Mouse (Mus musculus) hindbrain, embryonic 13.5 days (tissue): ENCODE measurements around the gene Tmem132c. TPM values are rescaled to one million over a fixed set of nuclear protein-coding genes. Genes with fewer than 3 reads are reported as not detected.

Source experiments
- ATAC-seq: fragments of 200-750 bp; cut with Nextera tagmentation; 2 replicates; pipeline ENCODE4 v1.8.0; 2017; ENCODE audit warnings: moderate TSS enrichment; ENCODE audit not compliant: low FRiP score
- H3K27ac ChIP-seq: fragments of 300-500 bp; sonication (generic); 2 replicates; pipeline ENCODE4 v1.5.1; 2015; ENCODE audit warnings: inconsistent platforms, mild to moderate bottlenecking, moderate library complexity
- H3K27me3 ChIP-seq: fragments of 300-500 bp; sonication (generic); 2 replicates; pipeline ENCODE4 v1.6.1; 2015; ENCODE audit warnings: mild to moderate bottlenecking, inconsistent platforms
- H3K36me3 ChIP-seq: fragments of 300-500 bp; sonication (generic); 2 replicates; pipeline ENCODE4 v1.6.1; 2015; ENCODE audit warnings: mild to moderate bottlenecking, inconsistent platforms
- H3K4me1 ChIP-seq: fragments of 300-500 bp; sonication (generic); replicated peaks from 2 replicates; pipeline ENCODE4 v1.6.1; 2015; ENCODE audit warnings: inconsistent platforms
- H3K4me2 ChIP-seq: fragments of 300-500 bp; sonication (generic); 2 replicates; pipeline ENCODE4 v1.6.1; 2015; ENCODE audit warnings: inconsistent platforms, mild to moderate bottlenecking, moderate library complexity
- H3K4me3 ChIP-seq: fragments of 300-500 bp; sonication (generic); 2 replicates; pipeline ENCODE4 v1.5.1; 2015; ENCODE audit warnings: mild to moderate bottlenecking, inconsistent platforms
- H3K9ac ChIP-seq: fragments of 300-500 bp; sonication (generic); 2 replicates; pipeline ENCODE4 v1.6.1; 2015; ENCODE audit warnings: mild to moderate bottlenecking, inconsistent platforms
- H3K9me3 ChIP-seq: fragments of 300-500 bp; sonication (generic); 2 replicates; pipeline ENCODE4 v1.6.1; 2016; ENCODE audit warnings: inconsistent platforms
- WGBS: fragments of 180-500 bp; shearing (Covaris S2); methylation state at CpG from one replicate; pipeline ENCODE4 v1.1.7; 2015; 5-methylcytosine and 5-hydroxymethylcytosine counted together
- polyA plus RNA-seq: library from polyadenylated mRNA; unstranded; fragments of >200 nt; fragmentation: Nextera tagmentation; extraction: Ambion mirVana; gene quantifications from 2 replicates; pipeline ENCODE4 v1.2.1, GENCODE M21; 2015

The Tmem132c gene
- polyA plus RNA-seq, 1 experiment from 2014 or later, result 11.1 TPM

GRCm38 (mm10) chr5:127436836-127437235, 195.2 kb downstream of the Tmem132c start:
- Histone ChIP-seq H3K36me3 (no peaks in the 10 kb centered on the region), H3K4me3 (no peak overlapping the region), H3K4me1 (peaks cover 4% of the 10 kb centered on the region; the same call in 1 of the 2 replicates), H3K27ac (no peak overlapping the region), H3K27me3 (peaks cover 6% of the 10 kb centered on the region; the same call in 1 of the 2 replicates), H3K4me2 (no peak overlapping the region), H3K9ac (no peak overlapping the region), H3K9me3 (no peaks in the 10 kb centered on the region)
- no peak for ATAC-seq
- WGBS, result 94% methylated on average over 5 of the region's 5 CpGs

DNA sequence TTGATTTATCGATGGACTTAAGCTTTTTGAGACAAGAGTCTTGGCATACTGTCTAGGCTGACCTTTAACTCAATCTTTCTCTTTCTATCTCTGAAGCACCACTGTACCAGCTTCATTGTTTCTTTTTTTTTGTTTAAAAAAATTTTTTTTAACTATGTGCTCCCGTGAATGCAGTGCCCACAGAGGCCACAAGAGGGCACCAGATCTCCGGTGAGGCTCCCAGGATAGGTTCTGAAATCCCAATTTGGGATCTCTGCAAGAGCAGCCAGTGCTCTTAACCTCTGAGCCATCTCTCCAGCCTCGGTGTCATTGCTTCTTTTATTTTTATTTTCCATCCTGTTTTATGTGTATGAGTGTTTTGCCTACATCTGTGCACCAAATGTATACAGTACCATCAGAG, 197.0 kb downstream of the Tmem132c start:
- no peak overlapping the region for H3K4me3 ChIP-seq
- no peaks in the 10 kb centered on the region for H3K36me3 ChIP-seq
- no peak for ATAC-seq
- H3K4me2 ChIP-seq, result no peak overlapping the region
- peaks cover 13% of the 10 kb centered on the region for H3K4me1 ChIP-seq
- no peaks in the 10 kb centered on the region for H3K27me3 ChIP-seq
- 95% methylated on average over 4 of the region's 4 CpGs for WGBS
- no peaks in the 10 kb centered on the region for H3K9me3 ChIP-seq
- no peak overlapping the region for H3K9ac ChIP-seq
- no peak overlapping the region for H3K27ac ChIP-seq

DNA sequence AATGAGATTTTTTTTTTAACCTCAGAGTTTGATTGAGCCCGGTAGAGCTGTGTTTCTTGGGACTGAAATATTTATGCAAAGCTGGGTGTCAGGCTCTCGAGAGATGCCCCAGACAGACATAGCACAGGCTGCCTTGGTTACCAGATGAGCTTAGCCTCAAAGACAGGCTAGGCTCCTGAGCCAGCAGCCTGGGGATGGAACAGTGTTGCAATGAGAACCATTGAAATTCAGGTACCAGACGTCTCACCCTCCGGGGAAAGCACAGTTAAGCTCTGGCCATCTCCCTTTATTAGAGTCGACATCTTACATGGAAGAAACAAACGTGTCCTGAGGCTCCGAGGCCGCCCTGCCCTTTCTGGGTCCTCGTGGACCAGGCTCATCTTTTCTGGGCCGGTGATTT, 200.4 kb downstream of the Tmem132c start:
- WGBS, result 18% methylated on average over 10 of the region's 10 CpGs

GRCm38 (mm10) chr5:127453580-127453979, 212.0 kb downstream of the Tmem132c start:
- WGBS, result 28% methylated on average over 4 of the region's 4 CpGs
- no peaks in the 10 kb centered on the region for H3K36me3 ChIP-seq
- H3K4me2 ChIP-seq, result no peak overlapping the region
- H3K27ac ChIP-seq, result no peak overlapping the region
- peaks cover 4% of the 10 kb centered on the region; the same call in 1 of the 2 replicates for H3K9me3 ChIP-seq
- ATAC-seq, result no peak
- no peak overlapping the region for H3K4me3 ChIP-seq
- H3K9ac ChIP-seq, result no peak overlapping the region
- H3K4me1 ChIP-seq, result 0 out of 2 replicates have a peak, but pooled peaks cover 3% of the 10 kb centered on the region
- H3K27me3 ChIP-seq, result no peaks in the 10 kb centered on the region

More for the DNA sequence above, 200.4 kb downstream of the Tmem132c start:
- no peaks in the 10 kb centered on the region for H3K9me3 ChIP-seq
- no peaks in the 10 kb centered on the region for H3K27me3 ChIP-seq
- H3K4me2 ChIP-seq, result no peak overlapping the region
- peaks cover 13% of the 10 kb centered on the region for H3K4me1 ChIP-seq
- no peak overlapping the region for H3K9ac ChIP-seq
- no peaks in the 10 kb centered on the region for H3K36me3 ChIP-seq
- ATAC-seq, result no peak
- H3K4me3 ChIP-seq, result no peak overlapping the region
- no peak overlapping the region for H3K27ac ChIP-seq

- H3K9ac ChIP-seq, result no peak overlapping the region
- no peak overlapping the region for H3K4me3 ChIP-seq
- H3K9me3 ChIP-seq, result peaks cover 1% of the 10 kb centered on the region; the same call in 1 of the 2 replicates
- no peak overlapping the region for H3K27ac ChIP-seq
- ATAC-seq, result no peak
- H3K4me2 ChIP-seq, result no peak overlapping the region
- WGBS, result 77% methylated on average over 7 of the region's 7 CpGs
- H3K27me3 ChIP-seq, result no peaks in the 10 kb centered on the region
- H3K36me3 ChIP-seq, result no peaks in the 10 kb centered on the region
- H3K4me1 ChIP-seq, result 0 out of 2 replicates have a peak, but pooled peaks cover 3% of the 10 kb centered on the region
These were observed 212.5 kb downstream of the Tmem132c start for GRCm38 (mm10) chr5:127454068-127454467.

- Histone ChIP-seq H3K9me3 (no peaks in the 10 kb centered on the region), H3K4me3 (no peak overlapping the region), H3K27me3 (no peaks in the 10 kb centered on the region), H3K4me1 (0 out of 2 replicates have a peak, but pooled peaks cover 3% of the 10 kb centered on the region), H3K4me2 (no peak overlapping the region), H3K36me3 (no peaks in the 10 kb centered on the region), H3K27ac (no peak overlapping the region), H3K9ac (no peak overlapping the region)
- ATAC-seq, result no peak
- 82% methylated on average over 10 of the region's 10 CpGs for WGBS
These were observed 214.5 kb downstream of the Tmem132c start for GRCm38 (mm10) chr5:127456076-127456475.

DNA sequence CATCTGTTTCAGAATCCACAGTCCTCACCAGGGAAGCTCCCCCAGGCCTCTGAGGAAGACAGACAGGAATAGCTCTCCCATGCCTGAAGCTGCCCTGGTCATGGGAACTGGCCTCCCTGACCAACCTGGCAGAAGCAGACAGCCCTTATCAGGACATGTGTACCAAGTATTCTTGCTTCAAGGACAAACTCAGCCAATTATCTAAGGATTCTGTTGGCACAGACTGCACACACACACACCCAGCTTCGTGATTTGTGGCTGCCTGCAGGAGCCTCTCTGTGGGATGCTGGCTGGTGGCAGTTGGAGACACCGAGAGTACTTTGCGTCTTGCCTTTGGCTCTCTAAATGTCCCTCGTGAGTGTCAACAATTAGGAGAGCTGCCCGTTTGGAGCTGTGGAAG, 226.5 kb downstream of the Tmem132c start:
- H3K27me3 ChIP-seq, result peaks cover 8% of the 10 kb centered on the region; the same call in 1 of the 2 replicates
- H3K9ac ChIP-seq, result no peak overlapping the region
- WGBS, result 45% methylated on average over 5 of the region's 5 CpGs
- H3K4me3 ChIP-seq, result no peak overlapping the region
- H3K4me1 ChIP-seq, result peaks cover 10% of the 10 kb centered on the region
- no peaks in the 10 kb centered on the region for H3K9me3 ChIP-seq
- H3K27ac ChIP-seq, result no peak overlapping the region
- no peak for ATAC-seq
- H3K36me3 ChIP-seq, result no peaks in the 10 kb centered on the region
- no peak overlapping the region for H3K4me2 ChIP-seq

DNA sequence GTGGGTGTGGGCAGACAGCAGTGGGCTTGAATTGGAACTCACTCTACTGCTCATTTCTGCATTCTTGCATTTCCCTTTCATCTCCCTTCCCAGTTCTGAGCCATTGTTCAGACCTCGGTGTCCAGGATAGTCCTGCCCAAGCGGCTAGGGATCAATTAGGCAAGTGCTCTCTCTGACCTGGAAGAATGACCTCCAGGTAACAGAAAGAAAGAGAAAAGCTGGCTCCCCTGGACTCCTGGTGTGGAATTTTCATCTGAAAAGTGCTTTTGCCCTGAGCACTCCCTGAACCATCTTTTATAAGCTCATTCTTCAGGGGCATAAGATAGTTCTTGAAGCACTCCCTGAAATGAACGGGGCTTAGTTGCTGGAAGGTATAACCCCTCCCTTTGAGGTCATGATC, 228.7 kb downstream of the Tmem132c start:
- no peak overlapping the region for H3K4me2 ChIP-seq
- no peak overlapping the region for H3K27ac ChIP-seq
- no peak overlapping the region for H3K4me3 ChIP-seq
- H3K27me3 ChIP-seq, result peaks cover 19% of the 10 kb centered on the region
- H3K9me3 ChIP-seq, result no peaks in the 10 kb centered on the region
- no peak overlapping the region for H3K9ac ChIP-seq
- H3K36me3 ChIP-seq, result no peaks in the 10 kb centered on the region
- WGBS, result 28% methylated on average over 3 of the region's 3 CpGs
- H3K4me1 ChIP-seq, result peaks cover 10% of the 10 kb centered on the region
- no peak for ATAC-seq

DNA sequence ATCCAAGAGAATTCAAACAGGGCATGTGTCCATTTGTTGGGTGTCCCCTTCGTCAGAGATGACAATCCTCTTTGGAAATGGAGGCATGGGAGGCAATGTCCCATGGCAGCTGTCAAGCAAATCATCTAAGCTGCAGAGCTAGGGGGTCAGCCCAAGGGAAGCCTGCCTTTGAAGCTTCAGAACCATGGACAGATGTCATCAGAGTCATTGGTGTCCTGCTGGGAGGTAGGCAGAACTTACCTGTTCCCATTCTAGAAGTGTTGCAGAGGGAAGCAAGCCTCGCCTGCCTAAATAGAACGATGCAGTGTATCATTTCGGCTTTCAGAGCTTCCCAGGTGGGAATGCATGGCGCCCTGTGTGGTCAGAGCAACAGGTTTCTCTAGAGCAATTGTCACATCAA, 230.3 kb downstream of the Tmem132c start:
- Histone ChIP-seq H3K27me3 (peaks cover 22% of the 10 kb centered on the region), H3K36me3 (no peaks in the 10 kb centered on the region), H3K4me3 (no peak overlapping the region), H3K27ac (no peak overlapping the region), H3K9ac (no peak overlapping the region), H3K4me1 (peaks cover 10% of the 10 kb centered on the region), H3K4me2 (no peak overlapping the region), H3K9me3 (no peaks in the 10 kb centered on the region)
- WGBS, result 65% methylated on average over 5 of the region's 5 CpGs
- ATAC-seq, result no peak

DNA sequence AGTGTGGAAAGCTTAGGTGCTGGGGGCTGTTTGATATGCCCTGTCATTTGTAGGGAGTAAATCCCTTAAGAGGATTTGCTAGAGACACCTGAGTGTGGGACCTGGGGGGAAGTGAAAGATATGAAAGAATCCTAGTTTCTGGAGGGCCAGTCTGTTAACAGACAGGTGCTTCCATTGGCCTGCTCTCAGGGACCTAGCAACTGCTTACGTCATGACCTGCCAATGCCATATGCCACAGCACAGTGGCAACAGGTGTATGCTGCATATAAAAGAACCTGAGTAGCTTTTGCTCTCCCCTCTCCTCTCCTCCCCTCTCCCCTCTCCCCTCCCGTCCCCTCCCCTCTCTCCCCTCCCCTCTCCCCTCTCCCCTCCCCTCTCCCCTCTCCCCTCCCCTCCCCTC, 232.1 kb downstream of the Tmem132c start:
- H3K4me2 ChIP-seq, result no peak overlapping the region
- no peak overlapping the region for H3K4me3 ChIP-seq
- no peak for ATAC-seq
- H3K27me3 ChIP-seq, result peaks cover 22% of the 10 kb centered on the region
- H3K4me1 ChIP-seq, result peaks cover 17% of the 10 kb centered on the region
- WGBS, result 40% methylated on average over 2 of the region's 2 CpGs
- no peaks in the 10 kb centered on the region for H3K9me3 ChIP-seq
- H3K27ac ChIP-seq, result no peak overlapping the region
- no peaks in the 10 kb centered on the region for H3K36me3 ChIP-seq
- no peak overlapping the region for H3K9ac ChIP-seq

GRCm38 (mm10) chr5:127474856-127475255, 233.2 kb downstream of the Tmem132c start:
- Histone ChIP-seq H3K27ac (no peak overlapping the region), H3K9ac (no peak overlapping the region), H3K4me3 (no peak overlapping the region), H3K36me3 (no peaks in the 10 kb centered on the region), H3K27me3 (peaks cover 25% of the 10 kb centered on the region), H3K4me2 (no peak overlapping the region), H3K9me3 (no peaks in the 10 kb centered on the region), H3K4me1 (peaks cover 22% of the 10 kb centered on the region)
- WGBS, result 86% methylated on average over 6 of the region's 6 CpGs
- ATAC-seq, result no peak

- Histone ChIP-seq H3K4me3 (no peak overlapping the region), H3K27ac (no peak overlapping the region), H3K9ac (no peak overlapping the region), H3K4me2 (peak overlapping the region; percentile 19; the same call in 1 of the 2 replicates), H3K9me3 (no peaks in the 10 kb centered on the region), H3K27me3 (peaks cover 17% of the 10 kb centered on the region; the same call in 1 of the 2 replicates), H3K4me1 (peaks cover 22% of the 10 kb centered on the region), H3K36me3 (no peaks in the 10 kb centered on the region)
- WGBS, result 12% methylated on average over 9 of the region's 9 CpGs
- peak; percentile 79; the same call in 1 of the 2 replicates for ATAC-seq
These were observed 236.2 kb downstream of the Tmem132c start for GRCm38 (mm10) chr5:127477790-127478189.

GRCm38 (mm10) chr5:127478322-127478721, 236.7 kb downstream of the Tmem132c start:
- H3K27me3 ChIP-seq, result peaks cover 20% of the 10 kb centered on the region
- ATAC-seq, result no peak

More at GRCm38 (mm10) chr5:127478322-127478721, 236.7 kb downstream of the Tmem132c start:
- no peak overlapping the region for H3K4me3 ChIP-seq
- H3K9ac ChIP-seq, result 0 out of 2 replicates have a peak overlapping the region, but pooled peaks have one; percentile 49
- peaks cover 22% of the 10 kb centered on the region for H3K4me1 ChIP-seq
- H3K9me3 ChIP-seq, result no peaks in the 10 kb centered on the region
- WGBS, result 19% methylated on average over 11 of the region's 11 CpGs
- no peak overlapping the region for H3K27ac ChIP-seq
- H3K36me3 ChIP-seq, result no peaks in the 10 kb centered on the region
- H3K4me2 ChIP-seq, result 0 out of 2 replicates have a peak overlapping the region, but pooled peaks have one; percentile 17
